Mouse (Mus musculus): ENCODE measurements at regions not wholly inside any gene's neighbourhood (a gene's known extent, or its start where the extent isn't known, plus 50 kb on each side); places are given as distances from the start of the nearest gene placed in this dataset.

GRCm38 (mm10) chr15:93881276-93881675 is 285.6 kb upstream of the Prickle1 start:
- in situ Hi-C loops (cut with MboI, MseI): no loop called here

- in situ Hi-C loops (cut with MboI, MseI): no loop called here
Measured at GRCm38 (mm10) chr15:93880302-93880701, 284.6 kb upstream of the Prickle1 start.

GRCm38 (mm10) chr15:93879006-93879405 is 283.3 kb upstream of the Prickle1 start:
- in situ Hi-C loops (cut with MboI, MseI): no loop called here

- in situ Hi-C loops (cut with MboI, MseI): no loop called here
Measured at GRCm38 (mm10) chr15:93876335-93876734, 280.6 kb upstream of the Prickle1 start.

- in situ Hi-C loops (cut with MboI, MseI): no loop called here
Measured at GRCm38 (mm10) chr15:93875685-93876084, 280.0 kb upstream of the Prickle1 start.

GRCm38 (mm10) chr15:93874206-93874605 is 278.5 kb upstream of the Prickle1 start:
- in situ Hi-C loops (cut with MboI, MseI): no loop called here

- in situ Hi-C loops (cut with MboI, MseI): no loop called here
Measured at GRCm38 (mm10) chr15:93857336-93857901, 261.7 kb upstream of the Prickle1 start.

GRCm38 (mm10) chr15:93853221-93853620 is 257.5 kb upstream of the Prickle1 start:
- in situ Hi-C loops (cut with MboI, MseI): no loop called here

GRCm38 (mm10) chr15:93852126-93852525 is 256.4 kb upstream of the Prickle1 start:
- in situ Hi-C loops (cut with MboI, MseI): no loop called here

- in situ Hi-C loops (cut with MboI, MseI): no loop called here
Measured at GRCm38 (mm10) chr15:93850388-93850787, 254.7 kb upstream of the Prickle1 start.

- in situ Hi-C loops (cut with MboI, MseI): loop anchor here (10.0 kb wide), 1 partner anchor 1624 kb away; no protein-coding TSS in a partner anchor
Measured at GRCm38 (mm10) chr15:93848830-93849229, 253.1 kb upstream of the Prickle1 start.

GRCm38 (mm10) chr15:93846797-93847196 is 251.1 kb upstream of the Prickle1 start:
- in situ Hi-C loops (cut with MboI, MseI): loop anchor here (10.0 kb wide), 1 partner anchor 1622 kb away; no protein-coding TSS in a partner anchor

- in situ Hi-C loops (cut with MboI, MseI): loop anchor here (10.0 kb wide), 1 partner anchor 1621 kb away; no protein-coding TSS in a partner anchor
Measured at GRCm38 (mm10) chr15:93845801-93846200, 250.1 kb upstream of the Prickle1 start.

GRCm38 (mm10) chr15:93832956-93833355 is 237.3 kb upstream of the Prickle1 start:
- in situ Hi-C loops (cut with MboI, MseI): no loop called here

- in situ Hi-C loops (cut with MboI, MseI): no loop called here
Measured at GRCm38 (mm10) chr15:93832431-93832936, 236.8 kb upstream of the Prickle1 start.

GRCm38 (mm10) chr15:93831148-93831547 is 235.5 kb upstream of the Prickle1 start:
- in situ Hi-C loops (cut with MboI, MseI): no loop called here

GRCm38 (mm10) chr15:93824729-93825694 is 229.3 kb upstream of the Prickle1 start:
- in situ Hi-C loops (cut with MboI, MseI): no loop called here

- in situ Hi-C loops (cut with MboI, MseI): no loop called here
Measured at GRCm38 (mm10) chr15:93821236-93821635, 225.5 kb upstream of the Prickle1 start.

GRCm38 (mm10) chr15:93812011-93812410 is 216.3 kb upstream of the Prickle1 start:
- in situ Hi-C loops (cut with MboI, MseI): no loop called here

- in situ Hi-C loops (cut with MboI, MseI): no loop called here
Measured at GRCm38 (mm10) chr15:93807993-93808392, 212.3 kb upstream of the Prickle1 start.

GRCm38 (mm10) chr15:93807505-93807904 is 211.8 kb upstream of the Prickle1 start:
- in situ Hi-C loops (cut with MboI, MseI): no loop called here

- in situ Hi-C loops (cut with MboI, MseI): no loop called here
Measured at GRCm38 (mm10) chr15:93804703-93805102, 209.0 kb upstream of the Prickle1 start.

Measured in regulatory T cell (primary cell).